Mouse (Mus musculus): ENCODE results near the gene Spef1. TPM values are rescaled to one million over a fixed set of nuclear protein-coding genes. Genes with fewer than 3 reads are reported as not detected.
A peak's percentile ranks its signal among the peaks of the same experiment; 100 is the strongest.

Spef1 gene
- polyA plus RNA-seq, 1 experiment from 2014 or later: 2.5 TPM

GRCm38 (mm10) chr2:131175286-131175944, 11.7 kb downstream of the Spef1 start:
- Histone ChIP-seq H3K36me3 (ENCODE audit: control insufficient read depth, insufficient read depth, low read length) (0 out of 2 replicates have a peak, but pooled peaks cover 2% of the 10 kb centered on the region), H3K4me1 (replicated peaks; ENCODE audit: control insufficient read depth, insufficient read depth) (peaks cover 23% of the 10 kb centered on the region), H3K27me3 (ENCODE audit: control insufficient read depth, insufficient read depth, low read length) (no peaks in the 10 kb centered on the region), H3K9me3 (ENCODE audit: control insufficient read depth, low read length) (no peaks in the 10 kb centered on the region), H3K27ac (replicated peaks) (peak overlapping the region; percentile 73; the same call in 1 of the 2 replicates), H3K4me2 (replicated peaks; ENCODE audit: low read depth) (no peak overlapping the region), H3K9ac (ENCODE audit: low read length) (no peak overlapping the region), H3K4me3 (ENCODE audit: low read depth, low read length) (no peak overlapping the region)
- TF ChIP-seq EP300 (optimal IDR thresholded peaks at IDR 0.05) (no peak), CTCF (IDR thresholded peaks at IDR 0.05; ENCODE audit: low read depth) (no peak)
- ATAC-seq (ENCODE audit: low FRiP score, low TSS enrichment) (no peak), DNase-seq (ENCODE audit: low spot score) (no peak)
- WGBS: 46% methylated on average over 3 of the region's 3 CpGs

GRCm38 (mm10) chr2:131174700-131175099, 12.4 kb downstream of the Spef1 start:
- Histone ChIP-seq H3K27me3 (ENCODE audit: control insufficient read depth, insufficient read depth, low read length) (no peaks in the 10 kb centered on the region), H3K9me3 (ENCODE audit: control insufficient read depth, low read length) (no peaks in the 10 kb centered on the region), H3K36me3 (ENCODE audit: control insufficient read depth, insufficient read depth, low read length) (0 out of 2 replicates have a peak, but pooled peaks cover 2% of the 10 kb centered on the region), H3K27ac (replicated peaks) (no peak overlapping the region), H3K4me3 (ENCODE audit: low read depth, low read length) (peak overlapping the region; percentile 36), H3K4me1 (replicated peaks; ENCODE audit: control insufficient read depth, insufficient read depth) (peaks cover 23% of the 10 kb centered on the region), H3K9ac (ENCODE audit: low read length) (0 out of 2 replicates have a peak overlapping the region, but pooled peaks have one; percentile 38), H3K4me2 (replicated peaks; ENCODE audit: low read depth) (peak overlapping the region; percentile 77)
- WGBS: 4% methylated on average over 11 of the region's 11 CpGs
- DNase-seq (ENCODE audit: low spot score) (peak; percentile 66), ATAC-seq (ENCODE audit: low FRiP score, low TSS enrichment) (no peak; the same call in 1 of the 2 replicates)
- TF ChIP-seq EP300 (optimal IDR thresholded peaks at IDR 0.05) (no peak), CTCF (IDR thresholded peaks at IDR 0.05; ENCODE audit: low read depth) (no peak)

GRCm38 (mm10) chr2:131172322-131172721, 14.8 kb downstream of the Spef1 start:
- Histone ChIP-seq H3K4me3 (ENCODE audit: low read depth, low read length) (no peak overlapping the region), H3K4me1 (replicated peaks; ENCODE audit: control insufficient read depth, insufficient read depth) (peaks cover 10% of the 10 kb centered on the region), H3K4me2 (replicated peaks; ENCODE audit: low read depth) (no peak overlapping the region), H3K9me3 (ENCODE audit: control insufficient read depth, low read length) (no peaks in the 10 kb centered on the region), H3K27me3 (ENCODE audit: control insufficient read depth, insufficient read depth, low read length) (no peaks in the 10 kb centered on the region), H3K36me3 (ENCODE audit: control insufficient read depth, insufficient read depth, low read length) (0 out of 2 replicates have a peak, but pooled peaks cover 2% of the 10 kb centered on the region), H3K9ac (ENCODE audit: low read length) (no peak overlapping the region), H3K27ac (replicated peaks) (no peak overlapping the region)
- ATAC-seq (ENCODE audit: low FRiP score, low TSS enrichment) (no peak), DNase-seq (ENCODE audit: low spot score) (no peak)
- TF ChIP-seq CTCF (IDR thresholded peaks at IDR 0.05; ENCODE audit: low read depth) (no peak), EP300 (optimal IDR thresholded peaks at IDR 0.05) (no peak)
- WGBS: 69% methylated on average over 9 of the region's 9 CpGs

GRCm38 (mm10) chr2:131171401-131172104, 15.5 kb downstream of the Spef1 start:
- Histone ChIP-seq H3K27me3 (ENCODE audit: control insufficient read depth, insufficient read depth, low read length) (no peaks in the 10 kb centered on the region), H3K36me3 (ENCODE audit: control insufficient read depth, insufficient read depth, low read length) (0 out of 2 replicates have a peak, but pooled peaks cover 2% of the 10 kb centered on the region), H3K4me1 (replicated peaks; ENCODE audit: control insufficient read depth, insufficient read depth) (peaks cover 5% of the 10 kb centered on the region; the same call in 1 of the 2 replicates), H3K4me2 (replicated peaks; ENCODE audit: low read depth) (peak overlapping the region; percentile 29), H3K4me3 (ENCODE audit: low read depth, low read length) (peak overlapping the region; percentile 12; the same call in 1 of the 2 replicates), H3K27ac (replicated peaks) (no peak overlapping the region), H3K9me3 (ENCODE audit: control insufficient read depth, low read length) (no peaks in the 10 kb centered on the region), H3K9ac (ENCODE audit: low read length) (peak overlapping the region; percentile 27; the same call in 1 of the 2 replicates)
- TF ChIP-seq CTCF (IDR thresholded peaks at IDR 0.05; ENCODE audit: low read depth) (peak; percentile 44), EP300 (optimal IDR thresholded peaks at IDR 0.05) (no peak)
- ATAC-seq (ENCODE audit: low FRiP score, low TSS enrichment): 0 out of 2 replicates have a peak, but pooled peaks have one; percentile 27
- peak; percentile 56 for DNase-seq (ENCODE audit: low spot score)
- 36% methylated on average over 43 of the region's 43 CpGs for WGBS

GRCm38 (mm10) chr2:131170936-131171335, 16.1 kb downstream of the Spef1 start:
- no peak for DNase-seq (ENCODE audit: low spot score)

More at GRCm38 (mm10) chr2:131170936-131171335, 16.1 kb downstream of the Spef1 start:
- no peak overlapping the region for H3K9ac ChIP-seq (ENCODE audit: low read length)
- no peak for TF ChIP-seq EP300 (optimal IDR thresholded peaks at IDR 0.05)
- no peak for TF ChIP-seq CTCF (IDR thresholded peaks at IDR 0.05; ENCODE audit: low read depth)
- H3K27me3 ChIP-seq (ENCODE audit: control insufficient read depth, insufficient read depth, low read length): no peaks in the 10 kb centered on the region
- no peaks in the 10 kb centered on the region for H3K9me3 ChIP-seq (ENCODE audit: control insufficient read depth, low read length)
- H3K4me2 ChIP-seq (replicated peaks; ENCODE audit: low read depth): peak overlapping the region; percentile 29
- WGBS: 42% methylated on average over 9 of the region's 9 CpGs
- H3K36me3 ChIP-seq (ENCODE audit: control insufficient read depth, insufficient read depth, low read length): 0 out of 2 replicates have a peak, but pooled peaks cover 2% of the 10 kb centered on the region
- peaks cover 5% of the 10 kb centered on the region; the same call in 1 of the 2 replicates for H3K4me1 ChIP-seq (replicated peaks; ENCODE audit: control insufficient read depth, insufficient read depth)
- H3K27ac ChIP-seq (replicated peaks): no peak overlapping the region
- ATAC-seq (ENCODE audit: low FRiP score, low TSS enrichment): no peak
- H3K4me3 ChIP-seq (ENCODE audit: low read depth, low read length): no peak overlapping the region

All from stomach, postnatal 0 days (tissue).